Mouse (Mus musculus): ENCODE data around the gene Uba3. TPM values are rescaled to one million over a fixed set of nuclear protein-coding genes. Genes with fewer than 3 reads are reported as not detected.

Uba3 gene
- polyA plus RNA-seq, 1 experiment from 2014 or later = 16.1 TPM

GRCm38 (mm10) chr6:97240092-97240491 is 34.6 kb upstream of the Uba3 start:
- DNase-seq = no peak
- Histone ChIP-seq H3K27me3 (ENCODE audit: insufficient read depth, low read length) (no peaks in the 10 kb centered on the region), H3K4me1 (ENCODE audit: insufficient read depth) (no peaks in the 10 kb centered on the region), H3K4me3 (ENCODE audit: low read depth, low read length) (no peak overlapping the region), H3K9ac (replicated peaks) (no peak overlapping the region), H3K27ac (ENCODE audit: low read depth) (no peak overlapping the region), H3K4me2 (ENCODE audit: low read depth, low read length) (no peak overlapping the region), H3K9me3 (ENCODE audit: low read length) (peaks cover 6% of the 10 kb centered on the region), H3K36me3 (replicated peaks; ENCODE audit: insufficient read depth, low read length) (no peaks in the 10 kb centered on the region)
- no peak for ATAC-seq
- TF ChIP-seq CTCF (IDR thresholded peaks at IDR 0.05; ENCODE audit: low read depth) = no peak
- no peak for TF ChIP-seq EP300 (IDR thresholded peaks at IDR 0.05; ENCODE audit: low read depth)
- 82% methylated on average over 5 of the region's 5 CpGs for whole genome bisulfite sequencing (ENCODE audit: insufficient replicate concordance)

- H3K9ac ChIP-seq (replicated peaks) = no peak overlapping the region
- DNase-seq = no peak
- no peak for TF ChIP-seq EP300 (IDR thresholded peaks at IDR 0.05; ENCODE audit: low read depth)
- TF ChIP-seq CTCF (IDR thresholded peaks at IDR 0.05; ENCODE audit: low read depth) = peak; percentile 39
- WGBS (ENCODE audit: insufficient replicate concordance) = 81% methylated on average over 6 of the region's 6 CpGs
- no peaks in the 10 kb centered on the region for H3K27me3 ChIP-seq (ENCODE audit: insufficient read depth, low read length)
- no peak overlapping the region for H3K4me2 ChIP-seq (ENCODE audit: low read depth, low read length)
- no peak overlapping the region for H3K4me3 ChIP-seq (ENCODE audit: low read depth, low read length)
- peaks cover 6% of the 10 kb centered on the region for H3K9me3 ChIP-seq (ENCODE audit: low read length)
- no peaks in the 10 kb centered on the region for H3K36me3 ChIP-seq (replicated peaks; ENCODE audit: insufficient read depth, low read length)
- no peak for ATAC-seq
- H3K27ac ChIP-seq (ENCODE audit: low read depth) = no peak overlapping the region
- H3K4me1 ChIP-seq (ENCODE audit: insufficient read depth) = no peaks in the 10 kb centered on the region
Measured at GRCm38 (mm10) chr6:97239360-97239759, 33.9 kb upstream of the Uba3 start.

GRCm38 (mm10) chr6:97236088-97236487 is 30.6 kb upstream of the Uba3 start:
- Histone ChIP-seq H3K36me3 (replicated peaks; ENCODE audit: insufficient read depth, low read length) (peaks cover 21% of the 10 kb centered on the region), H3K27ac (ENCODE audit: low read depth) (no peak overlapping the region), H3K4me1 (ENCODE audit: insufficient read depth) (no peaks in the 10 kb centered on the region), H3K27me3 (ENCODE audit: insufficient read depth, low read length) (no peaks in the 10 kb centered on the region), H3K9ac (replicated peaks) (no peak overlapping the region), H3K4me2 (ENCODE audit: low read depth, low read length) (no peak overlapping the region), H3K9me3 (ENCODE audit: low read length) (peaks cover 6% of the 10 kb centered on the region), H3K4me3 (ENCODE audit: low read depth, low read length) (no peak overlapping the region)
- ATAC-seq (no peak), DNase-seq (no peak)
- no peak for TF ChIP-seq CTCF (IDR thresholded peaks at IDR 0.05; ENCODE audit: low read depth)
- TF ChIP-seq EP300 (IDR thresholded peaks at IDR 0.05; ENCODE audit: low read depth) = no peak
- WGBS (ENCODE audit: insufficient replicate concordance) = 91% methylated on average over 5 of the region's 5 CpGs

DNA sequence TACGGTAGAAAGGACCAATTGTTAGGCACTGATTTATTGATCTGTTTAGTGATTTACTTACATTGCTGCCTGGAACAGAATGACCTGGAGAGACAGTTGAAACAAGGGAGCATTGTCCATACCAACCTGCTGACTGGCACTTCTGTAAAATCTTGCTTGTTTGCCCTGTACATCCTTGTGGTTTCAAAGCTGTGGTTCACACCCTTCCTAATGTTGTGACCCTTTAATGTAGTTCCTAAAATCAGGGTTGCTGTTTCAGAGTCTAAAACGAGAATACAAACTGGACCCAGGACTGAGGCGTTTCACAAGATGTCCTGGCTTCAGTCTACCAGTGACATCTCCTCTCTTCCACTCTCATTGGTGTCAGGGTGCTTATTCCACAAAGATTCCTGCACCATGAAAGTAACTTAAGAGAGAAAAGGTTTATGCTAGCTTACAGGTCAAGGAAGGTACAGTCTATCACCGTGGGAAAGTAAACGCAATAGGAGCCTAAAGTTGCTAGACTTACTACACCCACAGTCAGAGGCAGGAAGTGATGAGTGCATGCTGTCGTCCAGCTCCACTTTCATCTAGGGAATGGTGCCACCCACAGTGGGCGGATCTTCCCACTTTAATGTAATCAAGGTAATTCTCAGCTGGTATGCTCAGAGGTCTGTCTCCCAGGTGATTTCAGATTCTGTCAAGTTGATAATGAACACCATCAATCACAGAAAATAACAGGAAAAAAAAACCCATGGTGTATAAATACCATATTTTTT is 29.6 kb upstream of the Uba3 start:
- peaks cover 31% of the 10 kb centered on the region for H3K36me3 ChIP-seq (replicated peaks; ENCODE audit: insufficient read depth, low read length)
- H3K9me3 ChIP-seq (ENCODE audit: low read length) = peaks cover 6% of the 10 kb centered on the region
- TF ChIP-seq EP300 (IDR thresholded peaks at IDR 0.05; ENCODE audit: low read depth) (no peak), CTCF (IDR thresholded peaks at IDR 0.05; ENCODE audit: low read depth) (no peak)
- DNase-seq (no peak), ATAC-seq (no peak)
- no peak overlapping the region for H3K27ac ChIP-seq (ENCODE audit: low read depth)
- no peak overlapping the region for H3K9ac ChIP-seq (replicated peaks)
- no peaks in the 10 kb centered on the region for H3K4me1 ChIP-seq (ENCODE audit: insufficient read depth)
- 68% methylated on average over 7 of the region's 7 CpGs for WGBS (ENCODE audit: insufficient replicate concordance)
- no peak overlapping the region for H3K4me2 ChIP-seq (ENCODE audit: low read depth, low read length)
- H3K27me3 ChIP-seq (ENCODE audit: insufficient read depth, low read length) = no peaks in the 10 kb centered on the region
- no peak overlapping the region for H3K4me3 ChIP-seq (ENCODE audit: low read depth, low read length)

DNA sequence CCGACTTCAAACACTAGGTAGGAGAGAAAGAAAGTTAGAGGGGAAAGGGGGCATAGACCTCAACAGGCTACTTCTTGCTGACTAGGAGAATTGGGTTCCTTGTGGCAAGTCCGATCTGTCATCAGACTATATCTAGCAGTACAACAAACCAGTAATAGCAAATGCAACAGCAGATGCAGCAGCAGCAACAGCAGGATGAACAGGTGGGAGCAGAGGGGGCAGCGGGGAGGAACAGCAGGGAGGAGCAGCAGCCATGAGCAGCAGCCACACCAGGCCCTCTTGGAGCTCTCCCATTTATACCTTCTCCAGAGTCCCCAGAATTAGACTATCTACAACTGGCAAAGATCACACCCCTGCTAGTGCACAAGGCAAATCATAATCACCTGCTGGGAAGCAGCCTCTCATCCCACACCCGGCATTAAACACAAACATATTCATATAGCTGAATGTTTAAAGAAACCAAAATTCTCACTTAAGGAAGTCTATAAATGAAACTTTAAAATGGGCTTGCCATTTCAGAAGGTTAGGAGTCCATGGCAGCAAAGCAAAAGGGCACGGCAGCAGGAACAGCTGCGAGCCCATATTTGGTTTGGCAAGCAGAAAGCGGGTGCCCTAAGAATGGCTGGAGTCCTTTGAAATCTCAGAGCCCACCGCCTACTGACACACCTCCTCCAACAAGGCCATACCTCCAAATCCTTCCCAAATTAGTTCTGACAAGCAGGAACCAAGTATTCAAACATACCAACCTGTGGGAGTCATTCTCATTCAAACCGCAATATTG is 21.8 kb upstream of the Uba3 start:
- Histone ChIP-seq H3K9me3 (ENCODE audit: low read length) (no peaks in the 10 kb centered on the region), H3K9ac (replicated peaks) (no peak overlapping the region), H3K36me3 (replicated peaks; ENCODE audit: insufficient read depth, low read length) (peaks cover 29% of the 10 kb centered on the region), H3K4me3 (ENCODE audit: low read depth, low read length) (no peak overlapping the region), H3K4me1 (ENCODE audit: insufficient read depth) (peaks cover 6% of the 10 kb centered on the region), H3K4me2 (ENCODE audit: low read depth, low read length) (no peak overlapping the region), H3K27ac (ENCODE audit: low read depth) (no peak overlapping the region), H3K27me3 (ENCODE audit: insufficient read depth, low read length) (no peaks in the 10 kb centered on the region)
- WGBS (ENCODE audit: insufficient replicate concordance) = 94% methylated on average over 9 of the region's 9 CpGs
- DNase-seq = no peak
- ATAC-seq = no peak
- no peak for TF ChIP-seq EP300 (IDR thresholded peaks at IDR 0.05; ENCODE audit: low read depth)
- no peak for TF ChIP-seq CTCF (IDR thresholded peaks at IDR 0.05; ENCODE audit: low read depth)

DNA sequence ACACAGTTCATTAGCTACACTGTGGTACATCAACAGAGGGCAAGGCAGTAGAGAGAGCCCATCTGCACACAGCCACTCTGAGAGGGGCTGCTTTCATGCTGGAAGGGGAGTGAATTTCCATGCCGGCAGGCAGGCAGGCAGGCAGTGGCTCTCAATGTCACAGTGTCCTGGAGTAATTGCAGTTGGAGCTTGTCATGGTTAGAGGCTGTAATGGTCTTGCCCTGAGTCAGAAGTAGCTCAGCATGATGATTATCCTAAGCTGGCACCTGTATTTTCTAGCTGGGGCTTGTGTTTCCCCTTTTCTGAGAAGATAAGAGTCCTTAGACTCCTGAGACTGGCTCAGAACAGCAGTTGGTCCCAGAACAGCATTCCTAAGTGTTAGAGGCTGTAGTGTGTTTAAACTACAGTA is 20.6 kb upstream of the Uba3 start:
- WGBS (ENCODE audit: insufficient replicate concordance) = 83% methylated on average over 1 of the region's 1 CpGs
- Histone ChIP-seq H3K4me2 (ENCODE audit: low read depth, low read length) (no peak overlapping the region), H3K27me3 (ENCODE audit: insufficient read depth, low read length) (no peaks in the 10 kb centered on the region), H3K9me3 (ENCODE audit: low read length) (no peaks in the 10 kb centered on the region), H3K9ac (replicated peaks) (no peak overlapping the region), H3K4me3 (ENCODE audit: low read depth, low read length) (no peak overlapping the region), H3K4me1 (ENCODE audit: insufficient read depth) (peaks cover 9% of the 10 kb centered on the region), H3K27ac (ENCODE audit: low read depth) (no peak overlapping the region), H3K36me3 (replicated peaks; ENCODE audit: insufficient read depth, low read length) (peaks cover 20% of the 10 kb centered on the region)
- no peak for DNase-seq
- ATAC-seq = no peak
- TF ChIP-seq CTCF (IDR thresholded peaks at IDR 0.05; ENCODE audit: low read depth) = no peak
- TF ChIP-seq EP300 (IDR thresholded peaks at IDR 0.05; ENCODE audit: low read depth) = no peak

Measured in liver, postnatal 0 days (tissue).